Mouse (Mus musculus) embryonic facial prominence, embryonic 12.5 days (tissue): ENCODE measurements at regions not wholly inside any gene's neighbourhood (a gene's known extent, or its start where the extent isn't known, plus 50 kb on each side); places are given as distances from the start of the nearest gene placed in this dataset.

Experiments
- ATAC-seq: fragments of 200-750 bp; cut with Nextera tagmentation; 2 replicates; pipeline ENCODE4 v1.8.0; 2017; ENCODE audit not compliant: insufficient number of reproducible peaks, insufficient read depth, low FRiP score, low TSS enrichment
- H3K27ac ChIP-seq: fragments of 300-500 bp; sonication (generic); 2 replicates; pipeline ENCODE4 v1.5.1; 2016; ENCODE audit warnings: mild to moderate bottlenecking
- H3K27me3 ChIP-seq: fragments of 300-500 bp; sonication (generic); 2 replicates; pipeline ENCODE4 v1.6.1; 2016; ENCODE audit warnings: mild to moderate bottlenecking, moderate library complexity
- H3K36me3 ChIP-seq: fragments of 300-500 bp; sonication (generic); 2 replicates; pipeline ENCODE4 v1.6.1; 2016; ENCODE audit warnings: mild to moderate bottlenecking
- H3K4me1 ChIP-seq: fragments of 300-500 bp; sonication (generic); 2 replicates; pipeline ENCODE4 v1.6.1; 2016
- H3K4me2 ChIP-seq: fragments of 300-500 bp; sonication (generic); replicated peaks from 2 replicates; pipeline ENCODE4 v1.6.1; 2016; ENCODE audit warnings: mild to moderate bottlenecking, moderate library complexity
- H3K4me3 ChIP-seq: fragments of 300-500 bp; sonication (generic); 2 replicates; pipeline ENCODE4 v1.5.1; 2016; ENCODE audit warnings: mild to moderate bottlenecking
- H3K9ac ChIP-seq: fragments of 300-500 bp; sonication (generic); 2 replicates; pipeline ENCODE4 v1.6.1; 2016; ENCODE audit warnings: mild to moderate bottlenecking, moderate library complexity
- H3K9me3 ChIP-seq: fragments of 300-500 bp; sonication (generic); 2 replicates; pipeline ENCODE4 v1.6.1; 2016; ENCODE audit warnings: mild to moderate bottlenecking, moderate library complexity
- WGBS: fragments of 180-500 bp; shearing (Covaris S2); methylation state at CpG from one replicate; pipeline ENCODE4 v1.1.7; 2016; 5-methylcytosine and 5-hydroxymethylcytosine counted together

DNA sequence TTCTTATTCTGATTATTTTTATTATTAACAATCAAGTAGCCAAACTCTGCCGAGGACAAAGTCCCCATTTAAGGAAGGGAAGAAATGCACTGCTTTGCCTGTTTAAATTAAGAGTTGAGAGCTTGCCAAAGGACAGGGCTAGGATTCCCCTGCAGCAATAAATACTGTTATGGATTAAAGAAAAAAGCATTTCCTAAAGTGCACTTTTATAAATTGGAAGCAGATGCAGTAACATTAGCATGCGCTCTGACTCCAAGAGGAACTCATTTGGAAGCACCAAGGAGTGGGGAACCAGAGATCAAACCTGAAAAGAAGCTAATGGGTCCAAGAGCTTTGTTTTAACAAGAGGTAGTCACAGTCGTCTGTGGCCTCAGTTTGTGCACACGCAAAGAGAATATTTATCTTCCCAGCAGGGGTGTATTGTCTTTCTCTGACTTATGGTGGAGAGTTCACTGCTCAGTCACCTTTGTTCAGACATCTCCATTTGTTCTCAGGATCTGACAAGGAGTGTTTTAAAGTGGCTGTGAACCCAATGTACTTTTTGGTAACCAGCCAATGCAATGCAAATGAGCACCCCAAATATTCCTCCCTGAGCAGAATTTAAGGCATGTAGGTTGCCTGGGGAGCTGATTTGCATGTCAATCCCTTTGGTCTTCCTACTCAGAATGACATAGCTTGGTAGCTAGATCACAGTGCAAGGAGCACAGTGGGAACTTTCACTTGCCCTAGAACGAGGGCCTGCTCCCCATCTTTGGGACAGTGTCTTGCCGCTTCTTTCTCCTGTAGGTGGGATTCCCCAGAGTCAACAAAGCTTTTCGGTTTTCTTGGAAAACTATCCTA lies 119.1 kb upstream of the Nbea start:
- ATAC-seq: 0 out of 2 replicates have a peak, but pooled peaks have one; percentile 56
- H3K4me1 ChIP-seq: peaks cover 12% of the 10 kb centered on the region
- H3K9ac ChIP-seq: no peak overlapping the region
- H3K27me3 ChIP-seq: no peaks in the 10 kb centered on the region
- no peaks in the 10 kb centered on the region for H3K9me3 ChIP-seq
- peak overlapping the region; percentile 69 for H3K27ac ChIP-seq
- no peaks in the 10 kb centered on the region for H3K36me3 ChIP-seq
- no peak overlapping the region for H3K4me2 ChIP-seq
- 17% methylated on average over 7 of the region's 7 CpGs for WGBS
- no peak overlapping the region for H3K4me3 ChIP-seq

DNA sequence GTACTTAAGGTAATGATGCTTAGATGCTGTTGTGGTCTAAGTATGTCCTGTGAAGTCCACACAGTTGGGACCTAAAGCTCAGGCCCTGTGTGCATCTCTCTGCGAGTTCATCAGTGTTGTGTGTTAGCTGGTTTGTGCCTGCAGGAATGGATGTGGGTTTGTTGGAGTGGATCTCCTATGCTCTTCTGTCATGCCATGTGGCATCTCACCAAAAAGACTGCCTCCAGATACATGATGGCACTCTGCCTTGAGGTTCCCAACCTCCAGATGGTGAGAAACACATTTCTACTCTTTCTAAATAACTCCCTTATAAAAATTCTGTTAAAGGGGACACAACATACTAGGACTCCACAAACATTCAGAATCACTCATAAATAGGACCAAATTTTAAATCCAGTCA lies 117.3 kb upstream of the Nbea start:
- H3K4me3 ChIP-seq: no peak overlapping the region
- H3K36me3 ChIP-seq: no peaks in the 10 kb centered on the region
- H3K9ac ChIP-seq: no peak overlapping the region
- peaks cover 12% of the 10 kb centered on the region for H3K4me1 ChIP-seq
- H3K27ac ChIP-seq: no peak overlapping the region
- no peak overlapping the region for H3K4me2 ChIP-seq
- no peaks in the 10 kb centered on the region for H3K9me3 ChIP-seq
- no peaks in the 10 kb centered on the region for H3K27me3 ChIP-seq
- WGBS: 70% methylated on average over 1 of the region's 1 CpGs
- no peak for ATAC-seq

GRCm38 (mm10) chr3:56295578-56295977 lies 112.1 kb upstream of the Nbea start:
- no peak for ATAC-seq
- H3K4me3 ChIP-seq: no peak overlapping the region
- H3K4me1 ChIP-seq: no peaks in the 10 kb centered on the region
- no peak overlapping the region for H3K9ac ChIP-seq
- H3K27me3 ChIP-seq: no peaks in the 10 kb centered on the region
- WGBS: 91% methylated on average over 7 of the region's 7 CpGs
- H3K27ac ChIP-seq: no peak overlapping the region
- no peak overlapping the region for H3K4me2 ChIP-seq
- no peaks in the 10 kb centered on the region for H3K36me3 ChIP-seq
- H3K9me3 ChIP-seq: no peaks in the 10 kb centered on the region

DNA sequence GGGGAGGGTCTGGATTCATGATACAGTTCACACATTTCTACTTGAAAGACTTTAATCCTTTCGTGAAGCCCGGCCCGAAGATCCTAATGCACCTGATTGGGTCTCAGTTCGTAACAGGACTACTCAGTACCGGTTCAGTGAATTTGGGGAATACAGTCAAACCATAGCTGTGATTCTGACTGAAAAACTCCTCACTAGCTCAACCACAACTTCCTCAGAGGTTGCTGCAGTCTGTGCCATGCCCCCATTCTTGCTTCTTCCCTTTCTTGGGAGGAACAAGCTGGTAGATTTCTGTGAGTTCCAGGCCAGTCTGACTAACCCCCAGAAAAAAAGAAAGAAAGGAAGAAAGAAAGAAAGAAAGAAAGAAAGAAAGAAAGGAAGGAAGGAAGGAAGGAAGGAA lies 98.0 kb upstream of the Nbea start:
- H3K36me3 ChIP-seq: no peaks in the 10 kb centered on the region
- ATAC-seq: no peak
- no peaks in the 10 kb centered on the region for H3K4me1 ChIP-seq
- no peak overlapping the region for H3K27ac ChIP-seq
- H3K9me3 ChIP-seq: no peaks in the 10 kb centered on the region
- no peak overlapping the region for H3K9ac ChIP-seq
- 87% methylated on average over 5 of the region's 5 CpGs for WGBS
- H3K4me3 ChIP-seq: no peak overlapping the region
- H3K27me3 ChIP-seq: no peaks in the 10 kb centered on the region
- no peak overlapping the region for H3K4me2 ChIP-seq

DNA sequence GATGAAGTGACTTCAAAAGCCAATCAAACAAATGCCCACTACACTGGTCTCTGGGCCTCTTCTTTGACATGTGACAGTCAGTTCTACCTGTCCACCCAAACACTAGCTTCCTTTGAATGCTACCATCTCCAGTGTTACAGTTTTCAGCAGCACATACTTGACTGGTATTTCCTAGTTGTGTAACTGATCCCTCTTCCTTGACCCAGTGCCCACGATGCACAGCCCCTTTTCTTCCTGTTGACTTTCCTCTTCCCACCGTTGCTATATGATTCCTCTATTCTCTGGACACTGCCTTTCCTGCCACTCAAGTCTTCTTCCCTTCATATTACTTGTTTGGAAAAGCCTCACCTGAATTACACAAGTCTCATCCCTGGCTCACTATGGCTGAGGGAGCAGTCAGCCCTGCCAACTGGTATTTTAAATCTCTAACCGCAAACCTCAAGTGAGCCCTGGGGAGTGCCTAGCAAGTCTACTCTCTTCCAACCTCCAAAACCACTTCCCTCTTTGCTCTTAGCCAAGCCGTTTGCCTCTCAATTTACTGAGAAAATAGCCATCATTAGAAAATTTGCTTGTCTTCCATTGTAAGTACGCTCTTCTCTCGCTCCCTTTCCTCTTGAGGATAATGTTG lies 96.9 kb upstream of the Nbea start:
- no peak overlapping the region for H3K4me3 ChIP-seq
- H3K36me3 ChIP-seq: no peaks in the 10 kb centered on the region
- H3K27ac ChIP-seq: no peak overlapping the region
- WGBS: 77% methylated on average over 6 of the region's 6 CpGs
- no peak overlapping the region for H3K9ac ChIP-seq
- no peak for ATAC-seq
- H3K4me1 ChIP-seq: no peaks in the 10 kb centered on the region
- H3K27me3 ChIP-seq: no peaks in the 10 kb centered on the region
- no peaks in the 10 kb centered on the region for H3K9me3 ChIP-seq
- no peak overlapping the region for H3K4me2 ChIP-seq

DNA sequence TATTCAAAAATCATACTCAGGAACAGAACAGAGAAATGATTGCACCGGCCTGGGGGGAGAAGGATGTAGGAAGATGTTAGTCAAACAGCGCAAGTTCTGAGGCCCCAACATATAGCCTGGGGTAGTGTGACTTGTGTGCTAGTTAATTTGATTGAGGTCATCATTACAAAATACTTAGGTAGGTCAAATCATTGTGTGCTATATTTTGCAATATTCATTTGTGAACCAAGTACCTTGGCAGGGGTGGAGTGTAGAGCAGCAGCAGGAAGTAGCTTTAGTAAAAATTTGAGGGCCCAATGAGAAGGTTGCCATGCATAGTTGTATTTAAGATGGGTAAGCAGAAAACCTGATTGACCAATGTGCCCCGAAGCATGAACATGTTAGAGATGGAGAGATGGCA lies 89.1 kb upstream of the Nbea start:
- WGBS: 89% methylated on average over 3 of the region's 3 CpGs
- no peaks in the 10 kb centered on the region for H3K4me1 ChIP-seq

DNA sequence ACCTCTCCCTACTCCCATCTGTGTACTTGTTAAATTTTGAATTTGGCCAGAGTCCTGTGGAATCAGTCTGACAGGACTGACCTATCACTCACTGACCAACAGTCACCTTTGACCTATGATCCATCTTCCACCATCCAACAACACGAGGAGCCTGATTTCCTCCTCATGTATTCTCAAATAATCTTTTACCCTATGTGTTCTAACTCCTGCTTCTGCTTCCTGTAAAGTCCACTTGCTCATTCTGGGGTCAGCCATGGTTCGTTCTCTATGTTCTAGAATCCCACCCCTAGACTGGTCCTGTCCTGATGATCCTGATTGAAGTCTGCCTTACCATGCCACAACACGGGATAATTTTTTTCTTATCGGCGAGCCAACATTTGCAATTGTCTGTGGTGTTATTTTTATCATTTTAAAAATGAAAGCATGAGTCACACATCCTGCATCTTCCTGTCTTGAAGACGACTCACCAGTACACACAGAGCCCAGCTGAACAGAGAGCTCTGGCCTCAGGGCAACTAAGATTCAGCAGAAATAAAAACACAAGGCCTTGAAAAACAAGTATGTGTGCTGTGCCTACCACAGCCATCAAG lies 86.8 kb upstream of the Nbea start:
- Histone ChIP-seq H3K27ac (no peak overlapping the region), H3K9ac (no peak overlapping the region), H3K9me3 (no peaks in the 10 kb centered on the region), H3K4me3 (no peak overlapping the region), H3K4me2 (no peak overlapping the region), H3K4me1 (no peaks in the 10 kb centered on the region), H3K36me3 (no peaks in the 10 kb centered on the region), H3K27me3 (no peaks in the 10 kb centered on the region)
- WGBS: 71% methylated on average over 6 of the region's 6 CpGs
- ATAC-seq: no peak

More for the DNA sequence above, 89.1 kb upstream of the Nbea start:
- no peaks in the 10 kb centered on the region for H3K9me3 ChIP-seq
- H3K27me3 ChIP-seq: no peaks in the 10 kb centered on the region
- H3K27ac ChIP-seq: no peak overlapping the region
- ATAC-seq: no peak
- H3K4me2 ChIP-seq: no peak overlapping the region
- no peak overlapping the region for H3K9ac ChIP-seq
- no peaks in the 10 kb centered on the region for H3K36me3 ChIP-seq
- no peak overlapping the region for H3K4me3 ChIP-seq

- no peak overlapping the region for H3K27ac ChIP-seq
- H3K4me2 ChIP-seq: no peak overlapping the region
- no peak overlapping the region for H3K9ac ChIP-seq
- WGBS: 83% methylated on average over 3 of the region's 3 CpGs
- H3K27me3 ChIP-seq: no peaks in the 10 kb centered on the region
- no peak overlapping the region for H3K4me3 ChIP-seq
- H3K4me1 ChIP-seq: no peaks in the 10 kb centered on the region
- no peaks in the 10 kb centered on the region for H3K36me3 ChIP-seq
- no peaks in the 10 kb centered on the region for H3K9me3 ChIP-seq
- ATAC-seq: no peak
These were observed 78.5 kb upstream of the Nbea start for GRCm38 (mm10) chr3:56261800-56262561.

DNA sequence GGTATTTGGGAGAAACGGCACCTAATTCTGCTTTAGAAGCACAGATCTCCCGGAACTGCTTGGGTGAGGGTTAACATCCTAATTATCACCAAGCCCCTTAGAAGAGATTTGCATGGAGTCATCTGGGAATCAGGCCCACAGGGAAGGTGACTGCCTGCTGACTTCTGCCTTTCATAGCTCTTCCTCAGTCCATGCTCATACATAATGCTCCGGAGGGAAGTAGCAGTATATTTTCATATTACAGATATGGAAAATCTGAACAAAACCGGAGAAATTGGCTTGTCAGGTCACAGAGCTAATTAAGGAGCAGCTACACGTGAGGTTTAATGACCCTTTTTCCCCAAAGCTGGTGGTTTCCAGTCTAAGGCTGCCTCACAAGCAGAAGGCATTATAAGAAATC lies 72.8 kb upstream of the Nbea start:
- Histone ChIP-seq H3K9ac (no peak overlapping the region), H3K27me3 (no peaks in the 10 kb centered on the region), H3K4me2 (no peak overlapping the region), H3K9me3 (no peaks in the 10 kb centered on the region), H3K4me3 (no peak overlapping the region), H3K4me1 (no peaks in the 10 kb centered on the region), H3K36me3 (no peaks in the 10 kb centered on the region), H3K27ac (no peak overlapping the region)
- ATAC-seq: no peak
- WGBS: 55% methylated on average over 5 of the region's 5 CpGs

DNA sequence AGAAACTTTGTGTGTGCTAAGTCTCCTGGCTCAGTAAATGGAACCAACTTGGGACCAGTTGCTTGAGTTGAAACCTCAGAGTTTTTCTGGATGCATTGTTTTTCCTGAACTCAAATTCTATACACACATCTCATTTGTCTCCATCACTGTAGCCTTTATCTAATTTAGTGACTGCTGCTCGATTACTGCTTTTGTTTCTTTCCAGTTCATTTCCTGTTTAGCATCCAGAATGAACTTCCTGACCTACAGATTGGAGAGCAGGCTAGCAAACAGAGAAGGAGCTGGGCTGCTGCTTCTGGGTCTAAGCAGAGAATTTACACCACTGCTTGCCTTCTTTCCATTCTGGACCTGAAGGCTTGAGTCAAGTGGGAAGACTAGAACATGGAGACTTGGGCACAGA lies 60.9 kb upstream of the Nbea start:
- no peaks in the 10 kb centered on the region for H3K27me3 ChIP-seq
- H3K4me3 ChIP-seq: no peak overlapping the region
- H3K36me3 ChIP-seq: no peaks in the 10 kb centered on the region
- 21% methylated on average over 1 of the region's 1 CpGs for WGBS
- no peak for ATAC-seq
- H3K9ac ChIP-seq: no peak overlapping the region
- no peak overlapping the region for H3K4me2 ChIP-seq
- H3K4me1 ChIP-seq: no peaks in the 10 kb centered on the region
- no peaks in the 10 kb centered on the region for H3K9me3 ChIP-seq
- no peak overlapping the region for H3K27ac ChIP-seq

GRCm38 (mm10) chr3:56238228-56238627 lies 54.7 kb upstream of the Nbea start:
- no peak overlapping the region for H3K4me2 ChIP-seq
- no peaks in the 10 kb centered on the region for H3K27me3 ChIP-seq
- H3K4me1 ChIP-seq: no peaks in the 10 kb centered on the region
- no peak overlapping the region for H3K27ac ChIP-seq
- 78% methylated on average over 2 of the region's 2 CpGs for WGBS
- H3K9me3 ChIP-seq: no peaks in the 10 kb centered on the region
- no peaks in the 10 kb centered on the region for H3K36me3 ChIP-seq
- no peak for ATAC-seq
- no peak overlapping the region for H3K4me3 ChIP-seq
- no peak overlapping the region for H3K9ac ChIP-seq
